Mouse (Mus musculus): ENCODE data around the gene Hdac4.
A peak's percentile ranks its signal among the peaks of the same experiment; 100 is the strongest.

Hdac4 gene

DNA sequence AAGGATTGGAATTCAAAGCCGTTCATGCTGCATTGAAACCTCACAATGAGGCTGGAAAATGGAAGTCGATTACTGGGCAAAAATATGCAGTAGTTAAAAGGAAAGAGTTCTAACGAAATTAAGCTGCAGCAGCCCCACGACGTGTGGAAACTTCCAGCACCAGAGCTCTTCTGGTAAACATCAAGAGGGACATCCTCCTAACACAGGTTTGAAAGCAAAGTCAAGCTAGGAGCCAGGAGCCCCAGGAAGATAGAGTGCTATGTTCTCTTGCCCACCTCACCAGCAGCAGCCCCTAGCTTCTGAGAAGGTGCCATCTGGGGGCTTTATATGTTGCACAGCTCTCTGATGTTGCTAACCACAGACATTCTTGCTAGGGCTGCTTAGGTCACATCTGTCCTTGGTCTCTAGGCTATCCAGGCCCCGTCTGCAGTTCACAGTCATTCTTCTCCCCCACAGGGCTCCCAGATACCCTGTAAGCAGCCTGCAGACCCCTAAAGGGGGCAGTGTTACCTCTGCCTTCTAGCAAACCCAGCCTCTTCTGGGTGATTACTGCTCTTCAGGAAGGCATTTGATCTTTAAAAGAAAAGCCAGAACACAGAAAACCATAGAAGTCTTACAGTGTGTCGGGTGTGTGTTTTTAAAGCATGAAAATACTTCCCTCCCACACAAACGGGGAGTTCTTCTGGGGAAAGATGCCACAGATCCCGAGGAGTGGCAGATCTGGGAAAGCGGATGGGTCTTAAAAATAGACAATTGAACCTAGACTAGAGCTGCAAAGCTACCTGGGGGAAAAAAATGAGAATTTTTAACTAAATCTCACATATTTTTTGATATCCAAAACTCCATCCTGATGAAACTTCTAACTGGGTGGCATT lies 17.2 kb downstream of the Hdac4 start:
- DNase-seq = no peak

DNA sequence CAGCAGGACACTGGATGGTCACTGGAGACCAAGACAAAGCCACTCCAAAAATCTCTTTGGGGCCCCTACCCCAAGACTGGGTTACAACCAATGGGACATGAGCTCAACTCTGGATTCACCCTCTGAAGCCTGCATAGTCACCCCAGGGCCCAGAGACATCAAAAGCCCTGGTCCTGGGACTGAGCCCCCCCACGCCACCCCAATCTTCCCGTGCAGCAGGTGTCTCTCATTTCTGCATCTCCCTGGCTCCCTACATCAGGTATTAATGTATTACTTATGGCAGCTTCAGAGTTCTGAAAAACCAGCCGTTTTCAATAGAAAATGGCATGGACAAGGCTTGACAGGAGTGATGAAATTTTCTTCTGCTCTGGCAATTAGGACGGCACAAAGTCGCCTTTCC lies 17.9 kb downstream of the Hdac4 start:
- DNase-seq = no peak

DNA sequence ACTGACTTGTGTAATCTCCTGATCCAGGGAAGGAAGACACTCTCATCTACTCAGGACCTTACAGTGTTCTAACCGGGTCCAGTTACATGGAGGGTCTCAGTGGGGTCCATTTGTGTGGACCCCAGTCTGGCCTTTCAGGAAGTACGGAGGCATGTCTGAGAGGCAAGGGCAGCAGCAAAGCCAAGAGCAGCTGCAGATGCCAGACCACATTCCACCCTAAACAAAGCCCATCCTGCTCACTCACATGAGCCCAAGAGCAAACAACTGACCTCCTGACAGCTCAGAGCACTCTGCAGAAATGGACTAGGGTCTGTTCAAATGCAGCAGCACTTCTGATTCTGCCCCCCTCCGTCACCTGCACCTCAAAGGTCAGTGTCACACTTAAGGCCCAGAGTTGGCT lies 18.3 kb downstream of the Hdac4 start:
- DNase-seq = no peak

DNA sequence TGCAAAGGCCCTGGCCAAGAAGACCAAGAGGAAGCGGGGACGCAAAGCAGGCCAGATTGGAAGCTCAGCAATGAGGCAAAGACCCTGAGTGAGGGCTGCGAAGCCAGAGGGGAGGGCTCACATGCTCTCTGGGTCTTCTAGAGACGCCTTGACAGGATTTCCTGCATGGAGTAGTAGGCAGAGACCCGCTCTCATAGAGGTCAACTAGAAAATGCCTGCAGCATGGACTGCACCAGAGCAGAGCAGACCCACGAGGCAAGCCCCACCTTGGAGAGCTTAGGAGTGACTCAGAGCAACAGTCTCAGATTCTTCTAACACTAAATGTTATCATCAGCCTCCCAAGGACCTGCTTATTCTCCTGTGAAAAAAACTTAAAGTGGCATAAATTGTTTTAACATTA lies 20.2 kb downstream of the Hdac4 start:
- no peak for DNase-seq

DNA sequence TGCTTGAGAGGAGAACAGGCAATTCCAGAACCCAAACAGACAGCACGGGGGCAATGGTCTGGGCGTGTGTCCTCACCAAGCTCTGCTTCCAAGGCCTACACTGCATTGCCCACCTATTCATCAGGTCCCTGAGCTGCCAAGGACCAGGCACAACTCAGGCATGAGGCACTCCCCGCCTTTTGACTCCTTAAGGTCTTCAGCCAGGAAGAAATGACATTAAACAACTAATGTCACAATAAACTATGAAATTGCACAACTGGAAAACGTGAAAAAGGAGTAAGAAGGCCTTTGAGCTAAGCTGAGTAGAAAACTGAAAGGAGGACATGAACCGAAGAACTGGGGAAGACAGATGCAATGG lies 20.6 kb downstream of the Hdac4 start:
- DNase-seq = no peak

DNA sequence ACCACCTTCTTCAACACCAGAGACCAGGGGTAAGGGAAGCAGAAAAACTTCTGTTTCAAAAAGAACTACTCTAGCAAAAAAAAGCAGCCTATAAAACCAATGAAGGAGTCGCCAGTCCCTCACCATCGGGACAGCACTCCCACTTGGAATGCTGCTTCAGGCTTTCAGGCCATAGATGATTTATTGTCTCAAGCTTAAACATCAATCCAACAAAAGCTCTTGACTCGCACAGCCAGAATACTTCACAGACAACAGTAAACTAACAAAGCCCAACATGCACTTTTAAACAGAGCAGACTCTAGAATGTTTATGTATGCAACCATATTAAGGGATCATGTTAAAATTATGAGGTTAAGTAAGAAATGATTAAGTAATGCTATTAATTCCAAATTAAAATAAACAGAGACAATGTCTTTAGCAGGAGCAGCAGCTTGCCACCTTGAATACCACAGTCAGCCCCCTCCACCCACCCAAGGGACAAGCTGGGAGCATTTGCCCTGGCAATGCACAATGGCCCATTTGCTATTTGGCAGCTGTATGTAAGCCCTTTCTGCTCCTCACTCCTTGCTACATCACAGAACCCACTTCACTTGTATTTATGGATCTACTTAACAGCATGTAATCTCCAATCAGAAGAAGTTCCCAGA lies 21.1 kb downstream of the Hdac4 start:
- DNase-seq = no peak

DNA sequence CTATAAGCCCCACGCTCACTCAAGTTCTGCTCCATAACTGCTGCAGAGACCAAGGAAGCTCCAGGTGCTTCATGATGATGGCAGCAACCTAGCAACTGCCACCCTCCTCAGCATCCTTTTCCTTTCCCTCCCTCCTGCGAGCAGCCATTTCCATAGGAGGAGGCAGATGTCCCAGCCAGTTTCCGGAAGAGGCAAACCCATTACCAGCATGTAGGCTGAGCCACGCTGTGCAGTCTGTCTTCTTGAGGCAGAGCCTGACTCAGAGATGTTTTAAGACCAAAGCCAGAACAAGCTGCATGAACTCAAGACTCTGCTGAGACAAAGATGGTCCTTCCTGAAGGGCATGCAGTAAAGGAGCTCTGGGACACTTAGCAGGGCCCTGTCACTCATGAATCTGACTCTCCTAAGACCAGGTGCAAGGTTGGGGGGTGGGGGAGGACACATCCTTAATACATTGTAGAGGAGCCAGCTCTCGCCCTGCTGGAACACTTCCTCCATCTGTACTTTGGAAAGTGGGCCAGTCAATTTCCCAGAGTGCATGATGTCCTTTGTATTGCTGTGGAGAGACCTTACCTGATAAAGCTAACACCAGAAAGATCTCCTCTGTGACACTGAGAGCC lies 24.8 kb downstream of the Hdac4 start:
- no peak for DNase-seq

DNA sequence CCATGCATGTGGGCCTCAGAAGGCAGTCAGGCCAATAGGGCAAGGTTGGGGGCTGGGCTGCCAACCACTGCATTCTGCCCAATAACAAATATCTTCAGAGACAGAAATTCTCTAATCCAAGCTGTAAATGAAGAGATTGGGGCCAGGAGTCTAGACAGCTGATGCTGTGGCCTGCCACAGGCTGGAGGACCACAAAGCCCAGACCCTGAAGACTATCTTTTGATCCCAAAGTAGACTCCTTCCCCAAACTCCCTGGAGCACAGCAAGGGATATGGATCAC lies 25.8 kb downstream of the Hdac4 start:
- no peak for DNase-seq

DNA sequence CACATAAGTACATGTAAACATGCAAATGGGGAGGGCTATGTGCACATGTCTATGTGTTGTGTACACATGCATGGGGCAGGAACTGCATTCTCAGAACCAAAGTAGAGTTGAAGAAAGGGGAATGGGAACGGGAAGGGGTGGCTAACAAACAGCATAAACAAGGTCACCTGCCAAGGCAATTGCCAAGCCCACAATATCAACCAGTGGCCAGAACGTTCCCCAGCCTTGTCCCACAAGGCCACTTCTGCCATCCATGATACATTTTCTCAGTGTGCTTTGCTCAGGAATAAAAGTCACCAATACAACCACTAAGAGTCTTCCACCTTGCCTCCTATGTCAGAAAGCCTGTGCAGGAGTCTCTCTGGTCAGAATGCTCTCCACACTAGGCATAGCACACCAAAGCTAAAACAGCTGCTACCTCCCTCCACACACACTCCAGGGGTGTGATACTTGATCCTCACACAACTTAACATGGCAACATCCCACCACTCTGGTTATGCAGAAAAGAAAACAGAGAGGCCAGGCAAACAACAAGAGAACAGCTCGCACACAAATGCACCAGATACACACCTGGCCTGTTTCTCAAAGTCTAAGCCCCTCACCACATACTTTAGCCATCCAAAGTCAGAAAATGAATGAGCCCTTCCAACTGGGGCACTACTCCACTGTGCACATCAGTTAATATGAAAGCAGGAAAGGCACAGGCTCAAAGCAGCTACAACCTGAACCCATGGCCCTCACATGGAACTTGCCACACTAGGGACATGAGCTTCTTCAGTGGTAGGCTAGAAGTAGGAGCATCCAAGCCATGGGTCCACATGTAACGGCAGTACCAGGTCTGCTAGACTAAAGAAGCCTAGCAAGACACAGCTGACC lies 26.4 kb downstream of the Hdac4 start:
- no peak for DNase-seq

DNA sequence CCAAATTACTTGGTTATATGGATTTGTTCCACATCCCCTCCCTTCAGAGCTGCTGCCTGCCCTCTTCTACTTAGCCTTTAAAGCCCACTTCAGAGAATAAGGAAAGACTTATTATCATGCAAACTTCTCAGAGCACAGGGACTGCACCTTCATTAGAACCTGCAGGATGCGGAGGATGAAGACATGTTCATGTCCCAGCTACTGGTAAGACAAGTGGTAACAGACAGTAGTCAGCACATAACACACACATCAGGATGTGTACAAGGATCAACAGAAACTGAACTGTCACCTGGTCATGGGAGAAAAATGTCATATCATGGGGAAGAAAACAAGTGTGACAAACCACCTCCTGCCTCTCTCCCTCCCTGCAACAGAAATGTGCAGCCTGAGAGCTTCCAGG lies 31.6 kb downstream of the Hdac4 start:
- DNase-seq = no peak

DNA sequence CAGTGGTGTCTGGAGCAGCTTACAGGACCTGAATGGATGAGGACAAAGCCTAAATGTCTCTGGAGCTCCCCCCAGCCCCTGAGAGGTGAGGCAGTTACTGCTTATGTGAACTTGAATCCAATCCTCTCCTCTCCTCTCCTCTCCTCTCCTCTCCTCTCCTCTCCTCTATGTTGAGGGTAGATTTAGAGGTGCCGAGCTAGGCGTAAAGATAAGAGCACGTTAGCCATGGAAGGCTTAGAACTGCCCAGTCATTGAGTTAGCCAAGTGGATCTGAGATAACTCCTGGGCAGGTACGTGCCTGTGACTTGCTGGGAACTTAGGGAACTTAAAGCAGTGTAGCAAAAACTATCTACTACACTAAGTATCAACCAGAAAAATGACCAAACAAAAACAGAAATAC lies 35.7 kb downstream of the Hdac4 start:
- no peak for DNase-seq

DNA sequence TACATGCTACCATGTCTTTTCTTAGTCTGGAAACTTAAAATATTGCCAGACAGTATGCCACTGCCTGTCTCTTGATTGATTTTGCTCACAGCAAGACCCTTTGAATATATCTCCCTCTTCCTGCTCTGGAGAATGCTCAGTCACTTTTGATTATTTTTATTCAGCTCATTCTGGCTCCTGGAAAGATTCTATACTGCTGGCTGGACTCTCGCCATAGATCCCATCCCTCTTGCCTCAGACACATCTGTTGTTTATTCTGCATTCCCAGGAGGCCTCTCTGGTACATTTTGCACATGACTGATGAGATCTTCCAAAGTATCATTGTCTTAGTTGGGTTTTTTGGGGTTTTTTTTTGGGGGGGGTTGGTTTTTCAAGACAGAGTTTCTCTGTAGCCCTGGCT lies 45.3 kb downstream of the Hdac4 start:
- DNase-seq = no peak

DNA sequence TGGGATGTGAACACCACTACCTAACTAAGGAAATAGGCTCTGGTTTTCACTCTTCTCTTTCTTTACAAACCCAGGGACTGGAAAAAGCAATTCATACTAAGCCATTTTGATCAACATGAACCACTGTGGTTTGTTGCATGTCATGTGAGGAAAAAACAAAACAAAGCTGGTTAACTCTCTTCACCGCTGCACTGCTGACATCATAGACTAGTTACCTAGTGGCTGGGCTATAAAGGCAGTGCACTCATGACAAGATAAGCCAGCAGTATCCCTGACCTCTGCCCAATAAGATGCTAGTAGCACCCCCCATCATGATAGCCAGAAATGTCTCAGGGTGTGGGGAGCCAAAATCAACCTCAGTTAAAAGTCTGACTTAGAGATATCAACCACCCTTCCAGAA lies 47.0 kb downstream of the Hdac4 start:
- no peak for DNase-seq

DNA sequence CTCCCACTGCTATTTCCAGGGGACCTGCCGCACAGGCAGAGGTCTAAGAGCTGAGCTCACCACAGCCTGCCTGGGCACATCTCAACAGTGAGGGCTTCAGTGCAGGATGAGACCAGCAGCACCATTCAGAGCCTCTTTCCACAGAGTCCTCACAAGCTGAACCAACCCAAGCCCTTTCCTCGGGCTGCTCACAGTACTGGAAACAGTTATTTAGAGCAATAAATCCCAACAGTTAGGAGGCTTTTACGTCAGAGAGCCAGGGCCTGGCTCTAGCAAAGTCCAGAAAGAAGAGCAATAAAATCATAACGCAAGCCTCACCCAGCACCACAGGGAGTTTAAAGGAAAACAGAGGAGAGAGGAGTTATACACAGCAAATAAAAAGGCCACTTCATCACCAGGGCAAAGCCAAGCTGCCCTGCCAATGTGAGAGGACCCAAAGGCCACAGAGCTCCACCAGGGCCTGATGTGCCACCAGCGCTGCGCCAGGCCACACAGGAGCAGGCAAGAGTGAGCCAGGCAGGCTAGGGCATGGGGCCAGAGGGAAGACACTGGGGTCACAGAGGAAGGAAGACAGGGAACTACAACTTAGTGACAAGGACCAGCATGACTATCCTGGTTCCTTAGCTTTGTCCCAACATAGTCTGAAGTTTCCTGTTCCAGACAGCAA lies 50.5 kb downstream of the Hdac4 start:
- DNase-seq = no peak

DNA sequence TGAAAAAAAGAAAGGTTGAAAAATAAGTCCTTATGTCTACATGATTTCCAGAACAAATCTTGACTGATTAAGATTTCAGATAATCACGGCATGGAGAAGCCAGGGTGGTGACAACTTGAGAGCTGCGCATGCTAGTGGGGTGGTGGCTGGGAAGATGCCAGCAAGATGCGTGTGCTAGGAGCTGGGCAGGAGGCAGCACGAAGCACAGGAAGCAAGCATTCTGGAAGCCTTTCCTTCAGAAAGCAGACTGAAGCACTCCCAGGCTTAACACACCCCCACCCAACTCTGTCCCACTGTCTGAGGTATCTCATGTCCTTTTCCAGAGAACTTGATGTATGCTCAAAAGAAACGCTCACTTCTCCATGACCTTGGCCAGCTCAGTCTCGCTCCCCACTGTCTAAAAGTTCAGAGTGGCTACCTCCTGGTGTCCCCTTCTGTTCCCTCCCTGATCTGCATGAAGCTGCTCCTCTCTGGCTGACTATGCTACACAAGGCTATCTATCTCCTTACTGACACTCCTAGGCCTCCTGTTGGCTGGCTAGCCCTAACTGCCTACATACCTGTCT lies 52.1 kb downstream of the Hdac4 start:
- DNase-seq = no peak

DNA sequence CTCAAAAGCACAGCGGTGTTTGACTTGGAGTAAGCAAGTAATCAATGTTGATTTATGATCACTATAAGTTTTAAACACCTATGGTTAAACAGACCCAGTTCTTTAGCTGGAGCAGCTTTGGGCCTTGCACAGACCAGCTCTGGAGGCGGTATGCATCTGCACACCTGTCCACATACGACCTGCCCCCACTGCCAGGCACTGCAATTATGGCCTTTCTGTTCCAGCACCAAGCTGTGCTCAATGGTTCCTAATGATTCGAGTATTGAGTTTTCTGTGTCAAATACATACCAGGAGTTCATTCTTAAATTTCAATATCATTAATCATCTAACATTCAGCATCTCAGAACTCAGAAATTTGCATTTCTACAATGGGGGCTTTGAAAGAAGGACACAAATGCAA lies 52.7 kb downstream of the Hdac4 start:
- no peak for DNase-seq

DNA sequence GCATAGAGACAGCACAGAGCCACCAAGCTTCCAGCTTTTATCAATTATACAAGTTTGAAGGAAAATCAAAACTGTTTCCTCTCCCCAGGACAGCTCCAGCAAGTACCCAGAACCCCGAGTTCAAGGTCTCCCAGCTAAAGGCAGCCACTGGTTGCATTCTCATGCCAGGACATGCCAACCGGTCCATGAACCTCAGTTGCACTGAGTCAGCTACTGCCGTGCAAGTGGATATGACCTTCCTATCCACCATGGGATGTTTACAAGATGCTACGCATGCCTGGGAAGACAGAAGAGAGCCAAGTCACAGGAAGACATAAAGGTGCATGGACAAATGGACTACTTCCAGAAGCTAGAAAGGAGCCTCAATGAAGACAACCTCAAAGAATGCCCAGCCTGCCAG lies 56.5 kb downstream of the Hdac4 start:
- DNase-seq = no peak

DNA sequence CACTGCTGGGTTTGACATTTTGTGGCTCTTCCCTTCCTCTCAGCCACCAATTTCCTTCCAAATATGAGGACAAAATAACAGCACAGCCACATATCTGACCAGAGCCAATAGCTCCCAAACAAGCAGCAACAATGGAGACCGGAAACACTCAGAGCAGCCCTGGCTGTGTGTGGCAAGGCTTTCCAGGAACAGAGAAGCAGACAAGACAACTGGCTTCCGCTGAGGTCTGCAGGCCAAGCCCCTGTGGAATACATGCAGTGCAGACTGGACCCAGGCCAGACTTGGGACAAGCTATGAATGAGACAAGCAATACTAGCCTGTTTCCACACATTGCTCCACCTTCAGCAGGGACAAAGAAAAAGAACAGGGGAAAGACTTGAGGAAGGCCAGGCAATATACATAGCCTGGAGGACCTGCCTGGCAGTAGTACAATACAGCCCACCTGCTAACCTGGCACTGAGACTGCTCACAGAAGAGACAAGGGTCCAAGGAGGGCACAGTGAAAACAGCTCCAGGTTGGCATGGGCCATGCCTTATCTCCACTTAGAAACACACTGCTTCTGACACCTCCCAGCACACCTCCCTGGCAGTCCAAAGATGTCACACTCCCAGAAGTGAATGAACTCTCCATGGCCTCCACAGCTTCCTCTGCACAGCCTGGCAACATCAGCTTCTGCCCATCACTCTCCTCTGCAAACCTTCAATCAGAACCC lies 58.2 kb downstream of the Hdac4 start:
- DNase-seq = peak; percentile 62 to 71

DNA sequence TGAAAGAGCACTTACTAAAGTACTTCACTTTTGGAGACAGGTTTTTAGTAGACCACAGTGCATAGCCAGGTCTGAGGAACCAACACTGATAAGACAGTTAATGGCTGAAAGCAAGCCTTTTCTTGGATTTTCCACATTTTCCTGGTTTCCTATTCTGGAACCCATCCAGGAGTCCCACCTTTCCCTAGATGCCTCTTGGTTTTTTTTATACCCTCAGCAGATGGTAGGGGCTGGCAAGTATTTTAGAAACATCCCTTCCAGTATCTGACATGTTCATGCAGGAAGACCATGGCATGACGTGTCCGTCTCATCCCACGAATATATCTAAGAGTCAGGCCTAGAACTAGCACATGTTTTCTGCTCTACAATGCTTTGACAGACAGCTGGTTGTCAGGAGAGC lies 59.1 kb downstream of the Hdac4 start:
- DNase-seq = no peak

DNA sequence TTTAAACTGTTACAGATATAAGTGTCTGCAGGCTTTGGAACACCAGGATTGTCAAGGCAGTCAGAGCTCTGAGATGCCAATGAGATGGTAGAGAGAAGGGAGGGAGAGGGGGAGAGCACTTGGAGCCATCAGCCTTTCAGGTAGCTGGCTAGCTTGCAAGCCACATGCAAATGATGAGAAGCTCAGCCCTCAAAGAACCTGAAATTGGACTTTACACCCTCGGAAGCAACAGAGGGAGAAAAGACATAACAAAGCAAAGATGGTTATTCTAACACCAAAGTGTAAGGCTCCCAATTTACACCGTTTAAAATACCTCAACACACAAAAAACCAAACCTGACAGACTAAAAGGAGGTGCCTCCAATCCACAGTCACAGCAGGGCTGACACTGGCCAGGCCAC lies 63.3 kb downstream of the Hdac4 start:
- DNase-seq = no peak

DNA sequence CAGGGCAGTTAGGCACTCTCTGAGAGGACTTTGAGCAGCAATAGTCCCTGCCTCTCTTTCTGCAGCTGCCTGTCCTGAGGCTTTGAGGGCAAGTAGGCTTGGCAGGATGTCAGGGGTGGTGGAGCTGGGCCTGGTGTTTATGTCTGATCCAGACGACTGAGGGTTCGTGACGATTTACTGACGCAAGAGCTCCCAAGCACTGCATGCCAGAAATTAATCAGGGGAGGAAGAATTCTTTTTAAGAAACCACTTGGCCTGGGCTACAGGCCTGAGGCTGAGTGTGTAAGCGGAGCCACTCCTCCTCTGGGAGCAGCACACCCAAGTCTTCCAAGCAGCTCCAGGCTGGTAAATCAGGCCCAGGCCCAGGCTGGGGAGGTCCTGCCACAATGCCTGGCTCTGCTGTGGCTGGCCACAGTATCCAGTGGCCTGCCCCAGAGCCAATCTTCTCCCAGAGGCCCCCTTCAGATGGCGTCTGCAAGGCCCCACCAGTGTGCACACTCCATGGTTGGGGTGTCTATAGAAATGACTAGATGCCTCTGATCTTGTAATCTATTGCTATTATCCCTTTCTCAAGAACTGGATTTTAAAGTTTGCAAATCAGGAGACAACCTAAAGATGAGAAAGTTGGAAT lies 64.9 kb downstream of the Hdac4 start:
- peak; percentile 85 to 93 for DNase-seq
